Mouse (Mus musculus) layer of hippocampus, adult 8-10 months (tissue): ENCODE results near the gene E2f1. TPM values are rescaled to one million over a fixed set of nuclear protein-coding genes. Genes with fewer than 3 reads are reported as not detected.

Experiments
- total RNA-seq, 4 experiments: library from RNA; stranded (reverse); gene quantifications; 2 replicates each; pipeline ENCODE4 v1.2.4; 2022

Gene E2f1
- total RNA-seq, 4 experiments from 2014 or later: 3.5 to 5.1 (median 4.5) TPM

Other genes with a start within 250 kb of the E2f1 start
- 10 to 100 TPM; 13.6 to 17.1 (median 16.0) TPM for gene Cdk5rap1, start 196.9 kb downstream of the E2f1 start, total RNA-seq
- 10 to 100 TPM; 41.0 to 45.9 (median 43.5) TPM for gene Snta1, start 161.8 kb downstream of the E2f1 start, total RNA-seq
- gene Cbfa2t2, start 133.4 kb downstream of the E2f1 start, total RNA-seq: 10 to 100 TPM; 48.9 to 60.8 (median 53.9) TPM
- gene 1700003F12Rik, start 22.8 kb downstream of the E2f1 start, total RNA-seq: 1 to 10 TPM in 2 of 4 experiments, under 1 TPM in 2; 0.64 to 2.0 (median 0.87) TPM
- under 1 TPM in 1 of 4 experiments, not detected in 3; 0.40 TPM for gene Actl10, start 18.1 kb downstream of the E2f1 start, total RNA-seq
- 10 to 100 TPM; 29.2 to 33.2 (median 30.4) TPM for gene Necab3, start 11.0 kb downstream of the E2f1 start, total RNA-seq
- 10 to 100 TPM; 11.3 to 12.6 (median 11.7) TPM for gene Pxmp4, start 33.8 kb upstream of the E2f1 start, total RNA-seq
- 10 to 100 TPM in 1 of 4 experiments, 1 to 10 TPM in 3; 8.6 to 10.8 (median 9.3) TPM for gene Zfp341, start 43.4 kb upstream of the E2f1 start, total RNA-seq
- not detected for gene 4930519P11Rik, start 43.5 kb upstream of the E2f1 start, total RNA-seq
- gene Chmp4b, start 81.8 kb upstream of the E2f1 start, total RNA-seq: 100 to 1,000 TPM; 206 to 234 (median 209) TPM
- gene Gm14214, start 200.1 kb upstream of the E2f1 start, total RNA-seq: not detected
- gene Raly, start 221.2 kb upstream of the E2f1 start, total RNA-seq: 10 to 100 TPM; 63.5 to 70.0 (median 64.6) TPM
- gene a, start 221.5 kb upstream of the E2f1 start, total RNA-seq: not detected